8 mouse cellular contexts compared by ENCODE assay signal in the genomic region with DNA sequence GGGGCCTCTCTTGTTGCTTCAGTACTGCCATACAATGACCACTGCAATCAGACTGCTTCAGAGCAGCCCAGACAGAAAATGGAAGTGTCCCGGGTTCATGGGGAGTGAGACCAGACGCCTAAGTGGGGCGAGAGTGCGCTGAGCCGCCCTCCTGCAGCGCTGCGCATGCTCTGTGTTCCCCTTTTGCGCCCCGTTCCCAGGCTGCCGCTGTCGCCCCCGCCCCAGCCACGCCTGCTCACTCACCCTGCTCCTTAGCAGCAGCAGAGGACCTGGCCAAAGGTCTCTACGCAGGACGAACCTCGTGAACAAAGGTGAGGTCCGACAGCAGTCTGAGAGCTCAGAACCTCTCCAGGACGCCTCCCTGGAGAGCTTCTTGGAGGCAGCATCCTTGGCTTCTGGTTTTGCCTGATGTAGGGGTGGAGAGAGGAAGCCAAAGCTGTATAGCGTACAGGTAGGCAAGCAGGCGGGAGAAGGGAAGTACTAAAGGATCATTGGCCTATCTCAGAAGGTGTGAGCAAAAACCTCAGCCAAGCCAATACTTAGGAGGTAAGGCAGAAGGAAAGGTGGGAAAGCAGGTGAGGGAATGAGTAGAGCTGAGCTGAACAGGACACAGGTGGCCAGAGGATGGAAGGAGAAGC. TPM values are rescaled to one million over a fixed set of nuclear protein-coding genes. Genes with fewer than 3 reads are reported as not detected.
A peak's percentile ranks its signal among the peaks of the same experiment; 100 is the strongest.
DNase-seq lines count a peak whose midpoint lies in the region; ATAC-seq and TF ChIP-seq lines count a peak whose summit lies in the region.

Gene Zfp92 (plus strand): TSS at position 217 of the 638 bp plus-strand sequence.

- no peak for DNase-seq in heart, postnatal 0 days (ENCODE audit: low spot score)
- DNase-seq in heart, adult 9 months (ENCODE audit: low spot score in 2 of 2), result no peak
- DNase-seq in adrenal gland, postnatal 4 days (ENCODE audit: low spot score in 2 of 2), result no peak
- DNase-seq in urinary bladder, postnatal 25 days (ENCODE audit: low spot score), result no peak

- no peaks in the 10 kb centered on the region for H3K36me3 ChIP-seq in heart, postnatal 0 days (replicated peaks; ENCODE audit: control insufficient read depth, insufficient read depth, low read length)
- H3K36me3 ChIP-seq in limb, embryonic 12.5 days, result no peaks in the 10 kb centered on the region
- no peaks in the 10 kb centered on the region for H3K36me3 ChIP-seq in neural tube, embryonic 15.5 days

- H3K27ac ChIP-seq in heart, postnatal 0 days (ENCODE audit: low read depth), result no peak within 1 kb of the TSS
- no peak within 1 kb of the TSS for H3K27ac ChIP-seq in brown adipose tissue, adult 24 weeks (replicated peaks; ENCODE audit: low read depth, low read length)
- no peak within 1 kb of the TSS for H3K27ac ChIP-seq in limb, embryonic 12.5 days
- H3K27ac ChIP-seq in neural tube, embryonic 15.5 days (replicated peaks), result no peak within 1 kb of the TSS

- H3K9ac ChIP-seq in heart, postnatal 0 days (replicated peaks; ENCODE audit: low read depth, low read length), result no peak within 1 kb of the TSS
- H3K9ac ChIP-seq in limb, embryonic 12.5 days (replicated peaks), result 0 out of 2 replicates have a peak within 1 kb of the TSS, but pooled peaks have one; percentile 12
- H3K9ac ChIP-seq in neural tube, embryonic 15.5 days (replicated peaks), result peak within 1 kb of the TSS; percentile 32; the same call in 1 of the 2 replicates

- H3K4me1 ChIP-seq in heart, postnatal 0 days (ENCODE audit: control insufficient read depth, insufficient read depth), result no peaks in the 10 kb centered on the region
- no peaks in the 10 kb centered on the region for H3K4me1 ChIP-seq in brown adipose tissue, adult 24 weeks (ENCODE audit: control insufficient read depth, insufficient read depth, insufficient read length, low read length)
- no peaks in the 10 kb centered on the region for H3K4me1 ChIP-seq in limb, embryonic 12.5 days (replicated peaks)
- H3K4me1 ChIP-seq in neural tube, embryonic 15.5 days, result no peaks in the 10 kb centered on the region

- H3K9me3 ChIP-seq in heart, postnatal 0 days (replicated peaks; ENCODE audit: control insufficient read depth, low read length), result 0 out of 2 replicates have a peak, but pooled peaks cover 3% of the 10 kb centered on the region
- H3K9me3 ChIP-seq in limb, embryonic 12.5 days, result no peaks in the 10 kb centered on the region
- H3K9me3 ChIP-seq in neural tube, embryonic 15.5 days (replicated peaks), result no peaks in the 10 kb centered on the region

- no peak for TF ChIP-seq EP300 in heart, postnatal 0 days (IDR thresholded peaks at IDR 0.05; ENCODE audit: low read depth)

- TF ChIP-seq CTCF in heart, postnatal 0 days (IDR thresholded peaks at IDR 0.05; ENCODE audit: low read depth), result no peak

- no peaks in the 10 kb centered on the region for H3K27me3 ChIP-seq in heart, postnatal 0 days (ENCODE audit: control insufficient read depth, insufficient read depth, low read length)
- H3K27me3 ChIP-seq in limb, embryonic 12.5 days, result peaks cover 30% of the 10 kb centered on the region
- no peaks in the 10 kb centered on the region for H3K27me3 ChIP-seq in neural tube, embryonic 15.5 days (replicated peaks)

- 17% methylated on average over 20 of the region's 20 CpGs for WGBS in heart, postnatal 0 days
- WGBS in limb, embryonic 12.5 days, result 12% methylated on average over 20 of the region's 20 CpGs
- WGBS in neural tube, embryonic 15.5 days, result 25% methylated on average over 20 of the region's 20 CpGs

- H3K4me2 ChIP-seq in heart, postnatal 0 days (ENCODE audit: low read depth, low read length), result peak within 1 kb of the TSS; percentile 50
- peak within 1 kb of the TSS; percentile 57 for H3K4me2 ChIP-seq in limb, embryonic 12.5 days
- peak within 1 kb of the TSS; percentile 60 for H3K4me2 ChIP-seq in neural tube, embryonic 15.5 days

- ATAC-seq in heart, postnatal 0 days (ENCODE audit: insufficient read depth, low read depth), result no peak
- peak; percentile 90 for ATAC-seq in granulocyte monocyte progenitor cell, adult 5-6 weeks (replicated peaks; ENCODE audit: poor library complexity, severe bottlenecking)
- ATAC-seq in limb, embryonic 12.5 days (ENCODE audit: insufficient number of reproducible peaks, insufficient read depth, low FRiP score, low TSS enrichment, low read depth), result no peak
- peak; percentile 78 for ATAC-seq in neural tube, embryonic 15.5 days (ENCODE audit: low FRiP score)

- H3K4me3 ChIP-seq in heart, postnatal 0 days (ENCODE audit: low read depth, low read length), result peak within 1 kb of the TSS; percentile 24
- H3K4me3 ChIP-seq in brown adipose tissue, adult 24 weeks (ENCODE audit: insufficient read depth, low read depth, low read length), result 0 out of 2 replicates have a peak within 1 kb of the TSS, but pooled peaks have one; percentile 14
- peak within 1 kb of the TSS; percentile 32 for H3K4me3 ChIP-seq in limb, embryonic 12.5 days (replicated peaks)
- peak within 1 kb of the TSS; percentile 40 for H3K4me3 ChIP-seq in neural tube, embryonic 15.5 days (replicated peaks)

RNA-seq across cellular contexts. Expression of gene Zfp92, which starts in this region (rescaled TPM):
- 0.76 TPM in 1 of 2 replicates, not detected in the other for total RNA-seq in heart, postnatal 0 days (2014; rRNA removed; ENCODE audit: low replicate concordance)
- not detected in 2 replicates for polyA plus RNA-seq in heart, postnatal 0 days (2015; fragmentation: Nextera tagmentation; extraction: Ambion mirVana)
- polyA plus RNA-seq in brown adipose tissue, adult 24 weeks (2012; ENCODE audit: insufficient read depth, insufficient read length, missing spikeins), result not detected in 2 replicates
- not detected in 2 replicates for total RNA-seq in granulocyte monocyte progenitor cell, adult 5-6 weeks (2014; fragmentation: Nextera tagmentation)
- total RNA-seq in granulocyte monocyte progenitor cell, adult 5-6 weeks (2017), result not detected in 2 replicates
- 0.28 and 0.36 TPM in 2 replicates for polyA plus RNA-seq in limb, embryonic 12.5 days (2016; fragmentation: Nextera tagmentation; extraction: Ambion mirVana)
- polyA plus RNA-seq in neural tube, embryonic 15.5 days (2015; fragmentation: Nextera tagmentation; extraction: Ambion mirVana), result 1.2 and 1.3 TPM in 2 replicates
- total RNA-seq in adrenal gland, postnatal 4 days (2021), result under 1 TPM; 0.25 to 0.31 TPM

Comparison
In these comparisons a context has a peak if more than half of its experiments do, and no peak if none do; other contexts are left out.
1. Peak in ATAC-seq in granulocyte monocyte progenitor cell, adult 5-6 weeks; RNA of the gene not detected or under 1 TPM.